ENCODE assay signal across 34 mouse cellular contexts in the genomic region with DNA sequence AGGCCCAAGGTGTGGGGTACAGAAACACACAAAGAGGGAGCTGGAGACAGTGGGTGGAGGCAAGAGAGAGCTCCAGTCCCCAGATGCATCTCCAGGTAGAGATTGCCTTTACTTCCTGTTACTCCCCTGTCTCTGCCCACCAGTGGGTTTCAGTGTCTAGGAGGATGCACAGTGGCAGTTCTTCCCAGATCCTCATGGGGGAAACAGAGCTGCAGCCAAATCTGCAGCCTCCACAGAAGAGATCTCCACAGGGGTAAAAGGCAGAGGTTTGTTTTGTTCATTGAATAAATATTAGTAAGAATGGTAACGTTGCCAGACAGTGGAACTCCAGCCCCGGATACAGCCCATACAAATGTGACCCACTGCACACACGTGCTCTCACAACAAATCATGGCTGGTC. TPM values are rescaled to one million over a fixed set of nuclear protein-coding genes. Genes with fewer than 3 reads are reported as not detected.
A peak's percentile ranks its signal among the peaks of the same experiment; 100 is the strongest.
DNase-seq lines count a peak whose midpoint lies in the region; ATAC-seq and TF ChIP-seq lines count a peak whose summit lies in the region.
"Had no signal": no experiment of that assay in that cellular context is flagged by ENCODE, and none has a peak within 500 bp of the region (broad histone marks: within the 10 kb centered on the region; RNA-seq: fewer than 3 reads in every experiment).

No protein-coding gene starts in this region.

- H3K4me2 ChIP-seq in forebrain, postnatal 0 days (ENCODE audit: low read depth), result no peak overlapping the region
- H3K4me2 ChIP-seq: embryonic facial prominence, embryonic 12.5 days; forebrain, embryonic 15.5 days; heart, embryonic 11.5 days; hindbrain, embryonic 12.5 days; limb, embryonic 15.5 days; liver, embryonic 13.5 days had no signal

- no peak overlapping the region for H3K4me3 ChIP-seq in forebrain, postnatal 0 days (ENCODE audit: low read depth, low read length)
- H3K4me3 ChIP-seq in forebrain, embryonic 10.5 days, result no peak overlapping the region
- no peak overlapping the region for H3K4me3 ChIP-seq in layer of hippocampus, adult 2 months
- H3K4me3 ChIP-seq: embryonic facial prominence, embryonic 12.5 days; forebrain, embryonic 15.5 days; gastrocnemius, adult 2 months; hindbrain, embryonic 12.5 days; limb, embryonic 10.5 days; limb, embryonic 15.5 days; liver, embryonic 13.5 days; midbrain, embryonic 10.5 days had no signal

- ATAC-seq in forebrain, postnatal 0 days, result 0 out of 2 replicates have a peak, but pooled peaks have one; percentile 32
- ATAC-seq: forebrain, embryonic 15.5 days had no signal

- H3K9me3 ChIP-seq in forebrain, postnatal 0 days (ENCODE audit: low read length), result no peaks in the 10 kb centered on the region
- H3K9me3 ChIP-seq in forebrain, embryonic 10.5 days, result no peaks in the 10 kb centered on the region
- H3K9me3 ChIP-seq: embryonic facial prominence, embryonic 12.5 days; forebrain, embryonic 15.5 days; G1E; hindbrain, embryonic 12.5 days; limb, embryonic 10.5 days; limb, embryonic 15.5 days; liver, embryonic 13.5 days; midbrain, embryonic 10.5 days had no signal

- 85% methylated on average over 3 of the region's 3 CpGs for WGBS in forebrain, postnatal 0 days
- WGBS in forebrain, embryonic 10.5 days, result 94% methylated on average over 3 of the region's 3 CpGs

- H3K9ac ChIP-seq in forebrain, postnatal 0 days, result no peak overlapping the region
- H3K9ac ChIP-seq: embryonic facial prominence, embryonic 12.5 days; forebrain, embryonic 15.5 days; hindbrain, embryonic 12.5 days; limb, embryonic 15.5 days; liver, embryonic 13.5 days had no signal

- no peak overlapping the region for H3K27ac ChIP-seq in forebrain, postnatal 0 days (ENCODE audit: low read depth, low read length)
- H3K27ac ChIP-seq in forebrain, embryonic 10.5 days, result no peak overlapping the region
- H3K27ac ChIP-seq in layer of hippocampus, adult 2 months, result no peak overlapping the region
- H3K27ac ChIP-seq: embryonic facial prominence, embryonic 12.5 days; forebrain, embryonic 15.5 days; gastrocnemius, adult 2 months; hindbrain, embryonic 12.5 days; limb, embryonic 10.5 days; limb, embryonic 15.5 days; liver, embryonic 13.5 days; midbrain, embryonic 10.5 days had no signal

- peaks cover 11% of the 10 kb centered on the region for H3K36me3 ChIP-seq in forebrain, postnatal 0 days (ENCODE audit: insufficient read depth)
- H3K36me3 ChIP-seq in forebrain, embryonic 10.5 days (replicated peaks), result peaks cover 34% of the 10 kb centered on the region
- H3K36me3 ChIP-seq: G1E had no signal

- DNase-seq in forebrain, postnatal 0 days, result no peak
- no peak for DNase-seq in forebrain, embryonic 10.5 days (ENCODE audit: extremely low spot score, low spot score)
- no peak for DNase-seq in layer of hippocampus, adult 2 months (ENCODE audit: low spot score in 2 of 2)
- DNase-seq in layer of hippocampus, adult 9-10 months (ENCODE audit: low spot score), result no peak
- peak; percentile 40 for DNase-seq in lung, postnatal 10 days
- DNase-seq in lung, postnatal 25 days (ENCODE audit: low spot score), result no peak
- DNase-seq in adrenal gland, postnatal 10 days, result no peak
- DNase-seq: adrenal gland, adult 8-10 months; cerebellum, adult 9-11 months; embryo, embryonic 11 days; gastrocnemius, adult 2 months; gastrocnemius, postnatal 36 days; heart, adult 18-20 months; heart, postnatal 36 days; kidney, adult 9 months; kidney, postnatal 25 days; liver, embryonic 13.5 days; lung, adult 18-20 months had no signal

- no peaks in the 10 kb centered on the region for H3K27me3 ChIP-seq in forebrain, postnatal 0 days (ENCODE audit: insufficient read depth, low read length)
- H3K27me3 ChIP-seq in forebrain, embryonic 10.5 days (ENCODE audit: poor library complexity, severe bottlenecking), result no peaks in the 10 kb centered on the region
- H3K27me3 ChIP-seq: embryonic facial prominence, embryonic 12.5 days; forebrain, embryonic 15.5 days; hindbrain, embryonic 12.5 days; limb, embryonic 15.5 days; liver, embryonic 13.5 days had no signal

- TF ChIP-seq CTCF in forebrain, postnatal 0 days (IDR thresholded peaks at IDR 0.05; ENCODE audit: low read depth), result peak; percentile 13; the same call in 1 of the 2 replicates
- peak; percentile 57 for TF ChIP-seq CTCF in layer of hippocampus, adult 2 months (conservative IDR thresholded peaks at IDR 0.05)

- no peaks in the 10 kb centered on the region for H3K4me1 ChIP-seq in forebrain, postnatal 0 days (ENCODE audit: insufficient read depth)
- H3K4me1 ChIP-seq in forebrain, embryonic 10.5 days, result 0 out of 2 replicates have a peak, but pooled peaks cover 3% of the 10 kb centered on the region
- H3K4me1 ChIP-seq: embryonic facial prominence, embryonic 12.5 days; forebrain, embryonic 15.5 days; limb, embryonic 10.5 days; limb, embryonic 15.5 days; midbrain, embryonic 10.5 days had no signal

RNA-seq across cellular contexts. Expression of a gene that starts 8.8 kb away (rescaled TPM):
- 10.2 and 10.3 TPM in 2 replicates for total RNA-seq in forebrain, postnatal 0 days (2014; rRNA removed)
- polyA plus RNA-seq in forebrain, postnatal 0 days (2015; fragmentation: Nextera tagmentation; extraction: Ambion mirVana), result 8.9 and 11.5 TPM in 2 replicates
- 8.8 and 11.1 TPM in 2 replicates for polyA plus RNA-seq in forebrain, embryonic 10.5 days (2016; fragmentation: Nextera tagmentation; extraction: Ambion mirVana)
- 10 to 100 TPM in 1 of 2 experiments, 1 to 10 TPM in 1; 7.9 to 10.4 TPM for total RNA-seq in layer of hippocampus, adult 2 months (2021)
- 1 to 10 TPM; 6.1 to 6.2 TPM for total RNA-seq in adrenal gland, postnatal 10 days (2021)
- polyA plus RNA-seq: G1E had no signal

RNA-seq across cellular contexts. Expression of a gene that starts 15.9 kb away (rescaled TPM):
- 24.4 and 24.5 TPM in 2 replicates for total RNA-seq in forebrain, postnatal 0 days (2014; rRNA removed)
- polyA plus RNA-seq in forebrain, postnatal 0 days (2015; fragmentation: Nextera tagmentation; extraction: Ambion mirVana), result 18.5 and 23.8 TPM in 2 replicates
- polyA plus RNA-seq in forebrain, embryonic 10.5 days (2016; fragmentation: Nextera tagmentation; extraction: Ambion mirVana), result 0.46 and 0.83 TPM in 2 replicates
- 10 to 100 TPM; 12.7 to 13.4 TPM for total RNA-seq in layer of hippocampus, adult 2 months (2021)
- total RNA-seq in adrenal gland, postnatal 10 days (2021), result 1 to 10 TPM; 1.7 to 3.6 TPM
- total RNA-seq: monocyte, adult 5-6 weeks had no signal
- polyA plus RNA-seq: G1E had no signal

RNA-seq across cellular contexts. Expression of a gene that starts 16.9 kb away (rescaled TPM):
- total RNA-seq in forebrain, postnatal 0 days (2014; rRNA removed), result not detected in 2 replicates
- polyA plus RNA-seq in forebrain, postnatal 0 days (2015; fragmentation: Nextera tagmentation; extraction: Ambion mirVana), result 1.2 TPM in 1 of 2 replicates, not detected in the other
- 1.2 and 2.3 TPM in 2 replicates for polyA plus RNA-seq in forebrain, embryonic 10.5 days (2016; fragmentation: Nextera tagmentation; extraction: Ambion mirVana)
- not detected for total RNA-seq in layer of hippocampus, adult 2 months (2021)
- total RNA-seq in adrenal gland, postnatal 10 days (2021), result 1 to 10 TPM in 1 of 2 experiments, not detected in 1; 1.3 TPM
- total RNA-seq: G1E; gastrocnemius, adult 2 months; heart, adult 18-20 months; layer of hippocampus, adult 18-20 months; layer of hippocampus, postnatal 25 days; megakaryocyte progenitor cell, adult 5-6 weeks had no signal
- polyA plus RNA-seq: embryonic facial prominence, embryonic 12.5 days; forebrain, embryonic 15.5 days; G1E; heart, embryonic 11.5 days; heart, embryonic 16.5 days; hindbrain, embryonic 12.5 days; intestine, embryonic 14.5 days; limb, embryonic 10.5 days; liver, embryonic 13.5 days; neural tube, embryonic 14.5 days had no signal

RNA-seq across cellular contexts. Expression of a gene that starts 17.0 kb away (rescaled TPM):
- 40.7 and 55.0 TPM in 2 replicates for total RNA-seq in forebrain, postnatal 0 days (2014; rRNA removed)
- polyA plus RNA-seq in forebrain, postnatal 0 days (2015; fragmentation: Nextera tagmentation; extraction: Ambion mirVana), result 26.4 and 29.3 TPM in 2 replicates
- polyA plus RNA-seq in forebrain, embryonic 10.5 days (2016; fragmentation: Nextera tagmentation; extraction: Ambion mirVana), result 53.1 and 56.8 TPM in 2 replicates
- total RNA-seq in layer of hippocampus, adult 2 months (2021), result 10 to 100 TPM; 48.6 to 53.1 TPM
- 10 to 100 TPM; 37.6 to 42.0 TPM for total RNA-seq in adrenal gland, postnatal 10 days (2021)
- polyA plus RNA-seq: G1E had no signal

RNA-seq across cellular contexts. Expression of a gene that starts 21.2 kb away (rescaled TPM):
- total RNA-seq in forebrain, postnatal 0 days (2014; rRNA removed), result 1.2 TPM in 1 of 2 replicates, not detected in the other
- polyA plus RNA-seq in forebrain, postnatal 0 days (2015; fragmentation: Nextera tagmentation; extraction: Ambion mirVana), result not detected in 2 replicates
- polyA plus RNA-seq in forebrain, embryonic 10.5 days (2016; fragmentation: Nextera tagmentation; extraction: Ambion mirVana), result not detected in 2 replicates
- not detected for total RNA-seq in layer of hippocampus, adult 2 months (2021)
- total RNA-seq in adrenal gland, postnatal 10 days (2021), result not detected
- total RNA-seq: adrenal gland, adult 8-10 months; G1E; gastrocnemius, adult 2 months; gastrocnemius, postnatal 36 days; heart, adult 18-20 months; heart, postnatal 36 days; layer of hippocampus, adult 18-20 months; layer of hippocampus, postnatal 25 days; megakaryocyte progenitor cell, adult 5-6 weeks; monocyte, adult 5-6 weeks had no signal
- polyA plus RNA-seq: C2C12; embryonic facial prominence, embryonic 12.5 days; forebrain, embryonic 15.5 days; G1E; heart, embryonic 16.5 days; hindbrain, embryonic 12.5 days; intestine, embryonic 14.5 days; limb, embryonic 10.5 days; limb, embryonic 15.5 days; liver, embryonic 13.5 days; midbrain, embryonic 10.5 days; neural tube, embryonic 14.5 days had no signal
